Mouse (Mus musculus) bone marrow macrophage, adult 2 months (primary cell): ENCODE data around the gene Pi4k2b.

Experiments
- CTCF ChIP-seq: IDR thresholded peaks from 2 replicates; pipeline ENCODE4 v1.5.1; 2012; ENCODE audit warnings: low read depth, mild to moderate bottlenecking, low read length, moderate library complexity
- POLR2A ChIP-seq: IDR thresholded peaks from 2 replicates; pipeline ENCODE4 v1.6.1; 2012; ENCODE audit warnings: mild to moderate bottlenecking, low read depth, low read length, borderline replicate concordance

GRCm38 (mm10) chr5:52782523-52783250, 41.3 kb downstream of the Pi4k2b start:
- TF ChIP-seq POLR2A (no peak), CTCF (peak; percentile 63)
